Comparison of ENCODE assay signal across 8 mouse cellular contexts in genomic region chr4:132939421-132940127, GRCm38 (mm10). TPM values are rescaled to one million over a fixed set of nuclear protein-coding genes. Genes with fewer than 3 reads are reported as not detected.
DNase-seq lines count a peak whose midpoint lies in the region; ATAC-seq lines count a peak whose summit lies in the region.

No protein-coding gene starts in this region.

- peak overlapping the region; percentile 37 for H3K4me2 ChIP-seq in heart, embryonic 13.5 days

- H3K4me1 ChIP-seq in heart, embryonic 13.5 days = peaks cover 26% of the 10 kb centered on the region

- H3K27me3 ChIP-seq in heart, embryonic 13.5 days (replicated peaks) = peaks cover 10% of the 10 kb centered on the region

- no peaks in the 10 kb centered on the region for H3K9me3 ChIP-seq in heart, embryonic 13.5 days

- 25% methylated on average over 22 of the region's 22 CpGs for WGBS in heart, embryonic 13.5 days

- no peak for ATAC-seq in frontal cortex, adult (ENCODE audit: low TSS enrichment)
- ATAC-seq in heart, embryonic 13.5 days (ENCODE audit: extremely low read depth, insufficient number of reproducible peaks, low FRiP score, low TSS enrichment) = no peak
- ATAC-seq in megakaryocyte, adult 5-6 weeks (ENCODE audit: poor library complexity, severe bottlenecking) = peak; percentile 83

- no peak overlapping the region for H3K9ac ChIP-seq in heart, embryonic 13.5 days

- H3K27ac ChIP-seq in heart, embryonic 13.5 days (replicated peaks) = no peak overlapping the region

- DNase-seq in frontal cortex, postnatal 36 days (ENCODE audit: low spot score in 2 of 2) = peak; percentile 48 to 56
- peak; percentile 57 for DNase-seq in MEL-GATA-1-ER (ENCODE audit: extremely low read depth, low read depth)
- DNase-seq in cerebellum, postnatal 25 days = peak; percentile 70 to 83
- DNase-seq in kidney, postnatal 36 days = peak; percentile 51 to 87
- peak; percentile 32 to 47 for DNase-seq in spleen, postnatal 36 days (ENCODE audit: low spot score in 2 of 2)

- H3K36me3 ChIP-seq in heart, embryonic 13.5 days = no peaks in the 10 kb centered on the region

- no peak overlapping the region for H3K4me3 ChIP-seq in heart, embryonic 13.5 days

RNA-seq across cellular contexts. Expression of gene Fam76a, which starts 17.2 kb away (rescaled TPM):
- polyA plus RNA-seq in heart, embryonic 13.5 days (2015; fragmentation: Nextera tagmentation; extraction: Ambion mirVana) = 34.8 and 35.6 TPM in 2 replicates
- total RNA-seq in megakaryocyte, adult 5-6 weeks (2015) = 21.2 and 21.5 TPM in 2 replicates
- 43.2 and 66.3 TPM in 2 replicates for total RNA-seq in megakaryocyte, adult 5-6 weeks (2017)

RNA-seq across cellular contexts. Expression of gene Fgr, which starts 34.3 kb away (rescaled TPM):
- 0.21 and 0.23 TPM in 2 replicates for polyA plus RNA-seq in heart, embryonic 13.5 days (2015; fragmentation: Nextera tagmentation; extraction: Ambion mirVana)
- 108 and 116 TPM in 2 replicates for total RNA-seq in megakaryocyte, adult 5-6 weeks (2015)
- total RNA-seq in megakaryocyte, adult 5-6 weeks (2017) = 111 and 112 TPM in 2 replicates

RNA-seq across cellular contexts. Expression of gene Stx12, which starts 55.3 kb away (rescaled TPM):
- polyA plus RNA-seq in heart, embryonic 13.5 days (2015; fragmentation: Nextera tagmentation; extraction: Ambion mirVana) = 50.5 and 57.0 TPM in 2 replicates
- 43.9 and 53.0 TPM in 2 replicates for total RNA-seq in megakaryocyte, adult 5-6 weeks (2015)
- total RNA-seq in megakaryocyte, adult 5-6 weeks (2017) = 49.9 and 51.0 TPM in 2 replicates
